Mouse (Mus musculus) kidney, postnatal 10 days (tissue): ENCODE data around the gene Olfr775.

ENCODE experiments used
- DNase-seq: peaks from one replicate; pipeline ENCODE4 v3.0.0; 2021; ENCODE audit warnings: mixed read lengths

The Olfr775 gene

GRCm38 (mm10) chr10:129248112-129248511 lies at the start of gene Olfr775:
Gene Olfr775 (plus strand): TSS chr10:129248412.
- no peak for DNase-seq

GRCm38 (mm10) chr10:129230737-129231136 lies 17.5 kb upstream of the Olfr775 start:
- no peak for DNase-seq

GRCm38 (mm10) chr10:129235904-129236303 lies 12.3 kb upstream of the Olfr775 start, which contains the start of gene Olfr774:
Gene Olfr774 (plus strand): TSS chr10:129236204.
- no peak for DNase-seq

- no peak for DNase-seq
Measured at GRCm38 (mm10) chr10:129258827-129259226, 10.6 kb downstream of the Olfr775 start, which contains the start of gene Olfr776. Gene Olfr776 (plus strand): TSS chr10:129259127.

- no peak for DNase-seq
Measured at GRCm38 (mm10) chr10:129271081-129271535, 22.9 kb downstream of the Olfr775 start, which contains the start of gene Olfr777. Gene Olfr777 (minus strand): TSS chr10:129271485.
